Mouse (Mus musculus) cortical plate, adult 2 months (tissue): ENCODE measurements around the gene Ermard.
"Not testable (repeated sequence)": the region's sequence is repeated elsewhere in the genome, so short reads cannot be mapped to it uniquely, and the experiment has no call there.

Experiments used
- CTCF ChIP-seq: fragments of 200-500 bp; IDR thresholded peaks from 2 replicates; pipeline ENCODE4 v1.5.1; 2011; ENCODE audit warnings: mild to moderate bottlenecking, control low read depth, low read length; ENCODE audit not compliant: insufficient read depth; ENCODE audit errors: extremely low read depth
- POLR2A ChIP-seq: fragments of 200-500 bp; IDR thresholded peaks from 2 replicates; pipeline ENCODE4 v1.6.1; 2011; ENCODE audit warnings: mild to moderate bottlenecking, low read length, control low read depth; ENCODE audit not compliant: insufficient read depth; ENCODE audit errors: extremely low read depth

DNA sequence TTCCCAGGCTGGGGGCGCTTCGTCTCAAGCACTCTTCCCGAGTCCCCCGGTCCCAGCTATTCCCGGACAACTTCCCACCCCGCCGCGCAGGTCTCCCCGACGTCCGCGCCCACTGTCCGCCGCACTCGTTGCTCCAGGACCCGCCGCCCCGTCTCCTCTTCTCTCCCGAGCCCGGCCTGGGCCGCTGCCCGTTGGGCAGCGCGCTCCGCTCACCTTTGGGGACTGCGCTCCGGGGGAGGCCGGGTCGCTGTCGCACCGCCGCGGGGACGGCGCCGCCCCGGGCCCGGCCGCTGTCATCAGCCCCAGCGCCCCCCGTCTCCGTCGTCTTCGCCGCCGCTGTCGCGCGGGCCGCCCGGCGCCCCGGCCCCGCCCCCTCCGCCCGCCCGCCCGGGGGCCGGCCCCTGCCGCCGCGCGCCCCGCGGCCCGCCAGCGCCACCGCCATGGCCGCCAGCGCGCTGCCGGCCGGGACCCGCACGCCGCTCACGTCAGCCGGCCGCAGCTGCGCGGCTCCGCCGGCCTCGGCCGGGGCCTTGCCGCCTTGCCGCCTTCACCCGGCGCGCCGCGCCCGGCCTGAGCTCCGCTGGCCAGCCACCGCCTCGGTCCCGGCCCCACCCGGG, 48.4 kb upstream of the Ermard start:
- TF ChIP-seq CTCF, POLR2A: not testable (repeated sequence)
